Mouse (Mus musculus) stomach, embryonic 16.5 days (tissue): Measurements from ENCODE around the gene Btbd9. TPM values are rescaled to one million over a fixed set of nuclear protein-coding genes. Genes with fewer than 3 reads are reported as not detected.

Experiments used
- ATAC-seq: fragments of 200-750 bp; cut with Nextera tagmentation; 2 replicates; pipeline ENCODE4 v1.8.0; 2017; ENCODE audit warnings: moderate number of reproducible peaks, moderate TSS enrichment; ENCODE audit not compliant: insufficient read depth, low FRiP score
- H3K27ac ChIP-seq: fragments of 300-500 bp; sonication (generic); 2 replicates; pipeline ENCODE4 v1.5.1; 2014; ENCODE audit warnings: low read length
- H3K27me3 ChIP-seq: fragments of 300-500 bp; sonication (generic); 2 replicates; pipeline ENCODE4 v1.6.1; 2014; ENCODE audit warnings: low read length, control low read depth, mixed read lengths; ENCODE audit not compliant: control insufficient read depth, insufficient read depth
- H3K36me3 ChIP-seq: fragments of 300-500 bp; sonication (generic); 2 replicates; pipeline ENCODE4 v1.6.1; 2014; ENCODE audit warnings: low read length; ENCODE audit not compliant: control insufficient read depth, insufficient read depth
- H3K4me1 ChIP-seq: fragments of 300-500 bp; sonication (generic); 2 replicates; pipeline ENCODE4 v1.6.1; 2014; ENCODE audit warnings: low read length, control low read depth, mixed read lengths; ENCODE audit not compliant: control insufficient read depth, insufficient read depth
- H3K4me2 ChIP-seq: fragments of 300-500 bp; sonication (generic); 2 replicates; pipeline ENCODE4 v1.6.1; 2014; ENCODE audit warnings: low read depth, low read length, mixed read lengths
- H3K4me3 ChIP-seq: fragments of 300-500 bp; sonication (generic); replicated peaks from 2 replicates; pipeline ENCODE4 v1.5.1; 2014; ENCODE audit warnings: mild to moderate bottlenecking, low read length
- H3K9ac ChIP-seq: fragments of 300-500 bp; sonication (generic); 2 replicates; pipeline ENCODE4 v1.6.1; 2014; ENCODE audit warnings: low read length
- H3K9me3 ChIP-seq: fragments of 300-500 bp; sonication (generic); replicated peaks from 2 replicates; pipeline ENCODE4 v1.6.1; 2016; ENCODE audit warnings: low read length, control low read depth; ENCODE audit not compliant: control insufficient read depth
- WGBS: fragments of 180-500 bp; shearing (Covaris S2); extraction: QIAGEN DNeasy Blood & Tissue Kit; methylation state at CpG from one replicate; pipeline ENCODE4 v1.1.7; 2014; 5-methylcytosine and 5-hydroxymethylcytosine counted together
- polyA plus RNA-seq: library from polyadenylated mRNA; unstranded; fragments of >200 nt; fragmentation: Nextera tagmentation; extraction: Ambion mirVana; gene quantifications from 2 replicates; pipeline ENCODE4 v1.2.1, GENCODE M21; 2015

The Btbd9 gene
- polyA plus RNA-seq, 1 experiment from 2014 or later, result 51.6 TPM

GRCm38 (mm10) chr17:30242647-30243046 lies 333.6 kb downstream of the Btbd9 start:
- H3K4me2 ChIP-seq, result no peak overlapping the region
- no peaks in the 10 kb centered on the region for H3K9me3 ChIP-seq
- H3K27me3 ChIP-seq, result no peaks in the 10 kb centered on the region
- no peak overlapping the region for H3K27ac ChIP-seq
- no peak overlapping the region for H3K4me3 ChIP-seq
- ATAC-seq, result no peak
- H3K4me1 ChIP-seq, result peaks cover 32% of the 10 kb centered on the region
- no peak overlapping the region for H3K9ac ChIP-seq
- WGBS, result 91% methylated on average over 4 of the region's 4 CpGs
- no peaks in the 10 kb centered on the region for H3K36me3 ChIP-seq

DNA sequence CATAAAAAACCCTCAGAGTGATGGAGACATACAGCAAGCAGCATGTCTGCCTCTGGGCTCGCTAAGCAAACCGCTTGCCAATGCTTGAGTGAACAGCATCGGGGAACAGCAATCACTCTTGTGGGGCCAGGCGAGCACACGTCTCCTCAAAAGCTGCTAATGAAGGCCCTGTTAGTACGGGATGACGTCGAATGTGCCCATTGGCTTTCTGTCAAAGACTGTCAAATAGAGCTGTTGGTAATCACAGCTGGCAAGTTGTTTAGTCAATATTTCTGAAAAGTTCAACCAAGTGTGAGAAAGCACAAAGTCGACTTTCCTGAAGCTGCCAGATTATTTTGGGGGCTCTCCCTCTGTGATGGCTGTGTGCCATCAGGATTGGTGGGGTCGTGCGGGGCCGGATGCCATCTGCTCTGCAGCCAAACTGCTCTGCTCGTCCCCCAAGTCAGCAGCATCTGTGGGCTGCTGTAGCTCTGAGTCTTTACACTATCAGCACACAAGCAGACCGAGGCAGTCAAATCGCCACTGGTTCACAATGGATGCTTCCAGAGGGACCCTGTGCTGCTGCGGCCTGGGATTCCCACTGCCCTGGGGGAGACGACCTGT lies 334.5 kb downstream of the Btbd9 start:
- Histone ChIP-seq H3K9ac (no peak overlapping the region), H3K27me3 (no peaks in the 10 kb centered on the region), H3K4me2 (no peak overlapping the region), H3K27ac (no peak overlapping the region), H3K9me3 (no peaks in the 10 kb centered on the region), H3K4me1 (peaks cover 32% of the 10 kb centered on the region), H3K4me3 (no peak overlapping the region), H3K36me3 (no peaks in the 10 kb centered on the region)
- no peak for ATAC-seq
- 58% methylated on average over 17 of the region's 17 CpGs for WGBS

GRCm38 (mm10) chr17:30241061-30241460 lies 335.2 kb downstream of the Btbd9 start:
- Histone ChIP-seq H3K36me3 (no peaks in the 10 kb centered on the region), H3K4me3 (no peak overlapping the region), H3K9me3 (no peaks in the 10 kb centered on the region), H3K4me1 (peaks cover 29% of the 10 kb centered on the region), H3K27me3 (no peaks in the 10 kb centered on the region), H3K27ac (no peak overlapping the region), H3K9ac (no peak overlapping the region), H3K4me2 (no peak overlapping the region)
- no peak for ATAC-seq
- 77% methylated on average over 6 of the region's 6 CpGs for WGBS

DNA sequence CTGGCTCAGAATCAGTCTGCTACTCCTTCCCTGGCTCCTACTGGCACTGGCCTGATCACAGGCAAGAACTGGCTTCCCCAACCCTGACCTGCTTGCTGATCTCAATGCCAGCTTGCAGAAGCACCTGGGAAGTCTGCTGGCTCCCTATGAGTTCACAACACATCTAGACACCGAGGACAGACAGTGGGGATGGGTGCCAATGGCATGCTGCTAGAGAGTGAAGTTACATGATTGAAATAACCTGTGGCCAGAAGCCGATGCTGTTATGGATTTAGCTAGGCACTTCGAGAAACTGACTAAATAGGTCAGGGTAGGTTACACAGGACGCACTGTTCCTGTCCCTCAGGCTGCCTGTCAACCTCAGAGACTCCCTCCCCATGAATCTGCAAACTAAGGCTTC lies 335.6 kb downstream of the Btbd9 start:
- Histone ChIP-seq H3K4me2 (no peak overlapping the region), H3K4me3 (no peak overlapping the region), H3K27me3 (no peaks in the 10 kb centered on the region), H3K4me1 (peaks cover 25% of the 10 kb centered on the region), H3K9ac (no peak overlapping the region), H3K9me3 (no peaks in the 10 kb centered on the region), H3K36me3 (no peaks in the 10 kb centered on the region), H3K27ac (no peak overlapping the region)
- WGBS, result 79% methylated on average over 4 of the region's 4 CpGs
- no peak for ATAC-seq

- Histone ChIP-seq H3K4me1 (peaks cover 15% of the 10 kb centered on the region), H3K27me3 (no peaks in the 10 kb centered on the region), H3K4me3 (no peak overlapping the region), H3K36me3 (no peaks in the 10 kb centered on the region), H3K4me2 (no peak overlapping the region), H3K9me3 (no peaks in the 10 kb centered on the region), H3K9ac (no peak overlapping the region), H3K27ac (no peak overlapping the region)
- 59% methylated on average over 5 of the region's 5 CpGs for WGBS
- no peak for ATAC-seq
Observed at GRCm38 (mm10) chr17:30239458-30239857, 336.8 kb downstream of the Btbd9 start.

- H3K4me2 ChIP-seq, result no peak overlapping the region
- ATAC-seq, result no peak
- H3K27me3 ChIP-seq, result no peaks in the 10 kb centered on the region
- no peaks in the 10 kb centered on the region for H3K36me3 ChIP-seq
- H3K4me1 ChIP-seq, result peaks cover 7% of the 10 kb centered on the region; the same call in 1 of the 2 replicates
- H3K4me3 ChIP-seq, result no peak overlapping the region
- WGBS, result 91% methylated on average over 7 of the region's 7 CpGs
- no peak overlapping the region for H3K27ac ChIP-seq
- no peak overlapping the region for H3K9ac ChIP-seq
- no peaks in the 10 kb centered on the region for H3K9me3 ChIP-seq
Observed at GRCm38 (mm10) chr17:30237600-30237999, 338.7 kb downstream of the Btbd9 start.

DNA sequence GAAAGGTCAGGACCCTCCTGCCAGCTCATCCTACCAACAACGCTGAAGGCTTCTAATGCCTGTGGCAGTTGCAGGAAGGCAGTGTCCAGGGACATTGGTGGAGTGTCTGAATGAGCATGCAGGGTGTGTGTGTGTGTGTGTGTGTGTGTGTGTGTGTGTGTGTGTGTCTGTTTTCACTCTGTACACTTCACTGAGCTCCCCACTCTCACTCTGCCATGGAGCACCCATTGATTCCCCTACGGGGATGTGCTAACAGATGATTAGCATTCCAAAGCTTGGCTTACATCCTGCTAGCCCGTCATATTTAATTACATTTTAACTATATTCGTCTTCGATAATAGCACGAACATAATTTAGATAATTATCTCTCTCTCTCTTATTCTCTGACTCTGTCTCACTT lies 339.7 kb downstream of the Btbd9 start:
- no peak overlapping the region for H3K27ac ChIP-seq
- H3K9me3 ChIP-seq, result no peaks in the 10 kb centered on the region
- 0 out of 2 replicates have a peak, but pooled peaks cover 2% of the 10 kb centered on the region for H3K4me1 ChIP-seq
- H3K9ac ChIP-seq, result no peak overlapping the region
- no peak for ATAC-seq
- no peak overlapping the region for H3K4me2 ChIP-seq
- H3K36me3 ChIP-seq, result no peaks in the 10 kb centered on the region
- no peak overlapping the region for H3K4me3 ChIP-seq
- WGBS, result 77% methylated on average over 6 of the region's 6 CpGs
- no peaks in the 10 kb centered on the region for H3K27me3 ChIP-seq

DNA sequence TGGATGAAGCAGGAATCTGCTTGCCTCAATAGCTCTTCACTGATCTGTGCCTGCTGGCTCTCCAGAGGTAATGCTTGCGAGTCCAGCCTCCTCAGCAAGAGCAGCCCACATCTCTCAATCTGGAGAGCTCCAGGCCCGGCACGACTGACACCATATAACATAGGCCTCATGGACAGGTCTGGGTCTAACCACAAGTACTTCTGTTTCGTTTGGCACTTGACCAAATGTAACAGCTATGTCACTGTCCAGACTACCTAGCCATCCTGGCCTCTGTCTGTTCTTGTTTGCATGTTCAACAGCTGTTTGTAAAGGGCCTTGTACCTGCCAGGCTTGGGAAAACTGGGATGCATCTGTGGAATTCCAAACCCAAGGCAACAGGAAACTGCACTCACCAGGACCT lies 340.9 kb downstream of the Btbd9 start:
- H3K4me1 ChIP-seq, result 0 out of 2 replicates have a peak, but pooled peaks cover 5% of the 10 kb centered on the region
- no peak overlapping the region for H3K4me3 ChIP-seq
- H3K4me2 ChIP-seq, result no peak overlapping the region
- no peak for ATAC-seq
- H3K9me3 ChIP-seq, result no peaks in the 10 kb centered on the region
- no peak overlapping the region for H3K27ac ChIP-seq
- WGBS, result 57% methylated on average over 4 of the region's 4 CpGs
- H3K27me3 ChIP-seq, result no peaks in the 10 kb centered on the region
- no peak overlapping the region for H3K9ac ChIP-seq
- no peaks in the 10 kb centered on the region for H3K36me3 ChIP-seq

DNA sequence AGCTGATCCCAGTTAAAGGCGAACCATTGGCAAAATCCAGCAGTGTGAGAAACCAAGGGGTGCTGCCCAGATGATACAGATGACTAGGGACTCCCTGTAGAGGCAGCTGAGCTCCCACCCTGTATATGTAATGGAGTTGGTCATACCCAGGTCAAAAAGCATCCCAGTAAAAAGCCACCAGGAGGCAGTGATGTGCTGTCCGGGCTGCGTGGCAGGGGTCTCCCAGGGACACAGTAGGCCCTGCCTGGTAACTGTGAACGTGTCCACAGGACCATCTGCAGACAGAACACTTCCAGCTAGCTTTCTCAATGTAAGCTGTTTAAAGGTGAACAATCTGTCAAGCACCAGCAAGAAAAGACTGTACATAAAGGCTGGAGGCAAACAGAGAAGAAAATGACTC lies 343.6 kb downstream of the Btbd9 start:
- WGBS, result 59% methylated on average over 4 of the region's 4 CpGs
- Histone ChIP-seq H3K4me2 (no peak overlapping the region), H3K4me3 (no peak overlapping the region), H3K27ac (no peak overlapping the region), H3K36me3 (no peaks in the 10 kb centered on the region), H3K9ac (no peak overlapping the region), H3K27me3 (no peaks in the 10 kb centered on the region), H3K9me3 (no peaks in the 10 kb centered on the region), H3K4me1 (peaks cover 13% of the 10 kb centered on the region; the same call in 1 of the 2 replicates)
- ATAC-seq, result no peak
